Mouse (Mus musculus) liver, postnatal 0 days (tissue): Measurements from ENCODE around the gene H2-Aa. TPM values are rescaled to one million over a fixed set of nuclear protein-coding genes. Genes with fewer than 3 reads are reported as not detected.
A peak's percentile ranks its signal among the peaks of the same experiment; 100 is the strongest.
"Not testable (repeated sequence)": the region's sequence is repeated elsewhere in the genome, so short reads cannot be mapped to it uniquely, and the experiment has no call there.

ENCODE experiments used
- ATAC-seq: fragments of 200-750 bp; cut with Nextera tagmentation; 2 replicates; pipeline ENCODE4 v1.8.0; 2017; ENCODE audit warnings: mild to moderate bottlenecking, moderate library complexity
- DNase-seq: peaks from one replicate; pipeline ENCODE4 v3.0.0-alpha.2; 2016
- H3K27ac ChIP-seq: fragments of 300-500 bp; sonication (generic); 2 replicates; pipeline ENCODE4 v1.5.1; 2014; ENCODE audit warnings: antibody characterized with exemption, moderate library complexity, mild to moderate bottlenecking, low read depth
- H3K27me3 ChIP-seq: fragments of 300-500 bp; sonication (generic); 2 replicates; pipeline ENCODE4 v1.6.1; 2014; ENCODE audit warnings: low read length, control low read depth, mixed read lengths; ENCODE audit not compliant: insufficient read depth
- H3K36me3 ChIP-seq: fragments of 300-500 bp; sonication (generic); replicated peaks from 2 replicates; pipeline ENCODE4 v1.6.1; 2014; ENCODE audit warnings: mild to moderate bottlenecking, control low read depth, low read length, moderate library complexity, mixed read lengths; ENCODE audit not compliant: insufficient read depth
- H3K4me1 ChIP-seq: fragments of 300-500 bp; sonication (generic); 2 replicates; pipeline ENCODE4 v1.6.1; 2014; ENCODE audit warnings: antibody characterized with exemption, mild to moderate bottlenecking, control low read depth; ENCODE audit not compliant: insufficient read depth
- H3K4me2 ChIP-seq: fragments of 300-500 bp; sonication (generic); 2 replicates; pipeline ENCODE4 v1.6.1; 2014; ENCODE audit warnings: low read depth, mild to moderate bottlenecking, low read length, moderate library complexity, mixed read lengths
- H3K4me3 ChIP-seq: fragments of 300-500 bp; sonication (generic); 2 replicates; pipeline ENCODE4 v1.5.1; 2014; ENCODE audit warnings: low read depth, low read length
- H3K9ac ChIP-seq: fragments of 300-500 bp; sonication (generic); replicated peaks from 2 replicates; pipeline ENCODE4 v1.6.1; 2014; ENCODE audit warnings: mild to moderate bottlenecking, moderate library complexity
- H3K9me3 ChIP-seq: fragments of 300-500 bp; sonication (generic); 2 replicates; pipeline ENCODE4 v1.6.1; 2016; ENCODE audit warnings: mild to moderate bottlenecking, control low read depth, low read length, mixed read lengths
- CTCF ChIP-seq: sonication (generic); IDR thresholded peaks from 2 replicates; pipeline ENCODE4 v1.5.1; 2016; ENCODE audit warnings: antibody characterized with exemption, low read depth
- EP300 ChIP-seq: IDR thresholded peaks from 2 replicates; pipeline ENCODE4 v1.6.1; 2016; ENCODE audit warnings: antibody characterized with exemption, low read depth, mild to moderate bottlenecking
- WGBS: fragments of 180-500 bp; shearing (Covaris S2); extraction: QIAGEN DNeasy Blood & Tissue Kit; methylation state at CpG from one replicate; pipeline ENCODE4 v1.1.7; 2014; ENCODE audit not compliant: insufficient replicate concordance; 5-methylcytosine and 5-hydroxymethylcytosine counted together
- polyA plus RNA-seq: library from polyadenylated mRNA; unstranded; fragments of >200 nt; fragmentation: Nextera tagmentation; extraction: Ambion mirVana; gene quantifications from 2 replicates; pipeline ENCODE4 v1.2.1, GENCODE M21; 2015

The H2-Aa gene
- polyA plus RNA-seq, 1 experiment from 2014 or later = 15.3 TPM

- H3K4me1 ChIP-seq = no peaks in the 10 kb centered on the region
- no peak overlapping the region for H3K4me3 ChIP-seq
- TF ChIP-seq EP300 = no peak
- no peak for TF ChIP-seq CTCF
- no peak overlapping the region for H3K27ac ChIP-seq
- no peak overlapping the region for H3K4me2 ChIP-seq
- no peak overlapping the region for H3K9ac ChIP-seq
- DNase-seq = no peak
- H3K36me3 ChIP-seq = no peaks in the 10 kb centered on the region
- WGBS = 45% methylated on average over 1 of the region's 1 CpGs
- no peaks in the 10 kb centered on the region for H3K9me3 ChIP-seq
- ATAC-seq = no peak
- H3K27me3 ChIP-seq = no peaks in the 10 kb centered on the region
Observed at GRCm38 (mm10) chr17:34315512-34315911, 27.9 kb upstream of the H2-Aa start.

- no peak for TF ChIP-seq CTCF
- no peak for TF ChIP-seq EP300
- DNase-seq (no peak), ATAC-seq (no peak)
- Histone ChIP-seq H3K27me3 (no peaks in the 10 kb centered on the region), H3K4me2 (no peak overlapping the region), H3K4me1 (no peaks in the 10 kb centered on the region), H3K9me3 (no peaks in the 10 kb centered on the region), H3K36me3 (no peaks in the 10 kb centered on the region), H3K9ac (no peak overlapping the region), H3K4me3 (no peak overlapping the region), H3K27ac (no peak overlapping the region)
- WGBS = 71% methylated on average over 9 of the region's 9 CpGs
Observed at GRCm38 (mm10) chr17:34314286-34314685, 26.7 kb upstream of the H2-Aa start.

GRCm38 (mm10) chr17:34313393-34313792 lies 25.8 kb upstream of the H2-Aa start:
- H3K4me3 ChIP-seq = no peak overlapping the region

GRCm38 (mm10) chr17:34312185-34312584 lies 24.6 kb upstream of the H2-Aa start:
- H3K4me1 ChIP-seq = no peaks in the 10 kb centered on the region
- no peak overlapping the region for H3K4me2 ChIP-seq
- TF ChIP-seq CTCF (no peak), EP300 (no peak)
- WGBS = 79% methylated on average over 1 of the region's 1 CpGs
- no peak overlapping the region for H3K9ac ChIP-seq
- DNase-seq (no peak), ATAC-seq (no peak)
- no peaks in the 10 kb centered on the region for H3K9me3 ChIP-seq
- no peak overlapping the region for H3K4me3 ChIP-seq
- no peaks in the 10 kb centered on the region for H3K27me3 ChIP-seq
- H3K36me3 ChIP-seq = no peaks in the 10 kb centered on the region
- no peak overlapping the region for H3K27ac ChIP-seq

More at GRCm38 (mm10) chr17:34313393-34313792, 25.8 kb upstream of the H2-Aa start:
- peak; percentile 80 for DNase-seq
- Histone ChIP-seq H3K9ac (no peak overlapping the region), H3K4me1 (no peaks in the 10 kb centered on the region), H3K9me3 (no peaks in the 10 kb centered on the region), H3K27me3 (no peaks in the 10 kb centered on the region), H3K36me3 (no peaks in the 10 kb centered on the region), H3K4me2 (no peak overlapping the region), H3K27ac (no peak overlapping the region)
- TF ChIP-seq CTCF (peak; percentile 90), EP300 (no peak)
- 38% methylated on average over 3 of the region's 3 CpGs for WGBS
- no peak for ATAC-seq

GRCm38 (mm10) chr17:34310526-34310925 lies 22.9 kb upstream of the H2-Aa start:
- H3K4me1 ChIP-seq, ATAC-seq, H3K9me3 ChIP-seq, DNase-seq, H3K27ac ChIP-seq, H3K9ac ChIP-seq, H3K36me3 ChIP-seq, H3K4me3 ChIP-seq, H3K27me3 ChIP-seq, H3K4me2 ChIP-seq: not testable (repeated sequence)
- 68% methylated on average over 3 of the region's 3 CpGs for WGBS

- H3K36me3 ChIP-seq = no peaks in the 10 kb centered on the region
- H3K27ac ChIP-seq = no peak overlapping the region
- DNase-seq = peak; percentile 66
- TF ChIP-seq EP300 = no peak
- TF ChIP-seq CTCF = no peak
- peak overlapping the region; percentile 51 for H3K4me3 ChIP-seq
- no peaks in the 10 kb centered on the region for H3K9me3 ChIP-seq
- H3K27me3 ChIP-seq = no peaks in the 10 kb centered on the region
- WGBS = 32% methylated on average over 38 of the region's 38 CpGs
- peak overlapping the region; percentile 79 for H3K4me2 ChIP-seq
- H3K9ac ChIP-seq = peak overlapping the region; percentile 56
- ATAC-seq = peak; percentile 64
- no peaks in the 10 kb centered on the region for H3K4me1 ChIP-seq
Observed at GRCm38 (mm10) chr17:34309683-34310385, 22.2 kb upstream of the H2-Aa start.
